ENCODE assay signal across 20 mouse cellular contexts in genomic region chr4:55610998-55611397, GRCm38 (mm10).
"Had no signal": no experiment of that assay in that cellular context is flagged by ENCODE, and none has a peak within 500 bp of the region (broad histone marks: within the 10 kb centered on the region; RNA-seq: fewer than 3 reads in every experiment).

No protein-coding gene starts in this region.

- H3K9me3 ChIP-seq: liver, embryonic 13.5 days; liver, embryonic 15.5 days; lung, embryonic 15.5 days; midbrain, embryonic 10.5 days; midbrain, embryonic 12.5 days; neural tube, embryonic 12.5 days had no signal

- DNase-seq: liver, embryonic 13.5 days; liver, postnatal 0 days; lung, adult 2 months; lung, postnatal 14 days; lung, postnatal 36 days; midbrain, embryonic 14.5 days; right cerebral cortex, postnatal 14 days; spleen, adult 18-20 months; thymus, adult 18-20 months; thymus, postnatal 14 days; thymus, postnatal 36 days had no signal

- H3K27me3 ChIP-seq: liver, embryonic 13.5 days; lung, embryonic 15.5 days; midbrain, embryonic 12.5 days; neural tube, embryonic 12.5 days had no signal

- H3K4me3 ChIP-seq: liver, embryonic 13.5 days; liver, embryonic 15.5 days; lung, embryonic 15.5 days; midbrain, embryonic 10.5 days; midbrain, embryonic 12.5 days; myocyte; neural tube, embryonic 12.5 days had no signal

- H3K4me2 ChIP-seq: liver, embryonic 13.5 days; liver, embryonic 15.5 days; lung, embryonic 15.5 days; midbrain, embryonic 12.5 days; neural tube, embryonic 12.5 days had no signal

- ATAC-seq: liver, postnatal 0 days; lung, postnatal 0 days; midbrain, embryonic 16.5 days had no signal

- H3K9ac ChIP-seq: liver, embryonic 13.5 days; liver, embryonic 15.5 days; liver, postnatal 0 days; lung, embryonic 15.5 days; midbrain, embryonic 12.5 days; neural tube, embryonic 12.5 days had no signal

- H3K4me1 ChIP-seq: liver, embryonic 13.5 days; liver, embryonic 15.5 days; lung, embryonic 15.5 days; midbrain, embryonic 10.5 days; midbrain, embryonic 12.5 days; neural tube, embryonic 12.5 days had no signal

- H3K36me3 ChIP-seq: liver, embryonic 13.5 days; liver, embryonic 15.5 days; lung, embryonic 15.5 days; midbrain, embryonic 10.5 days; midbrain, embryonic 12.5 days; neural tube, embryonic 12.5 days had no signal

- H3K27ac ChIP-seq: liver, embryonic 13.5 days; liver, embryonic 15.5 days; lung, embryonic 15.5 days; macrophage; midbrain, embryonic 10.5 days; midbrain, embryonic 12.5 days; neural tube, embryonic 12.5 days had no signal
